25 mouse cellular contexts compared by ENCODE assay signal in the genomic region with DNA sequence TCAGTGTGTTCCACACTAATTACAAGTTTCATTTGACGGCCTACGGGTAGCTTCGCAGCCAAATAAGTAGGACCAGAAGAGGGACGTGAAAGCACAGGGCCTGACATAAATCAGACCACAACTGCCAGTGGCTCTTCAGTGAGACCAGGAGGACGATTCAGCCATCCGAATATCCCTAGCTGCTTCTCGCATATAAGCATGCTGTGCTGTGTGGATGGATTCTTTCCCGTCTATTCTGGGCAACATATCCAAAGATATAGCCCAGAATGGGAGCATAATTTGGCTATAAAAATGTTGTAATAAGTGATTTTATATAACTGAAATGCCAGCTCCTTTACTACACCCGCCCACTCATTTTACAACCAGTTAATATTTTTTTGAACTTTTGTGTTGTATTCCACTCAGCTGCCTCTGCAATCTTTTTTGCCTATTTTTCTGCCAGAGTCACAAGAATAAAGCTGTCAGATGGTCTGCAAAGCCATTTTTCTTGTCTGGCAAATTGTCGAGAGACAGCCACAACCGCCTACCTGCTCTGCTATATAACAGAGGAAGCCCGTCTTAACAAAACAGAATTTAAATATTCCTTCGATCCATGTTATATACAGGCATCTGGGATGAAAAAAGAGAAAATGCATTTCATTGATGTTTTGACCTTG. TPM values are rescaled to one million over a fixed set of nuclear protein-coding genes. Genes with fewer than 3 reads are reported as not detected.
A peak's percentile ranks its signal among the peaks of the same experiment; 100 is the strongest.
DNase-seq lines count a peak whose midpoint lies in the region; ATAC-seq lines count a peak whose summit lies in the region.
"Had no signal": no experiment of that assay in that cellular context is flagged by ENCODE, and none has a peak within 500 bp of the region (broad histone marks: within the 10 kb centered on the region; RNA-seq: fewer than 3 reads in every experiment).

No protein-coding gene starts in this region.

- H3K9me3 ChIP-seq in neural tube, embryonic 14.5 days (ENCODE audit: control insufficient read depth, low read length), result no peaks in the 10 kb centered on the region
- H3K9me3 ChIP-seq in forebrain, embryonic 10.5 days, result no peaks in the 10 kb centered on the region
- H3K9me3 ChIP-seq: embryonic facial prominence, embryonic 15.5 days; forebrain, embryonic 15.5 days; heart, embryonic 12.5 days; hindbrain, embryonic 15.5 days had no signal

- no peaks in the 10 kb centered on the region for H3K27me3 ChIP-seq in neural tube, embryonic 14.5 days (ENCODE audit: control insufficient read depth, insufficient read depth, low read length)
- H3K27me3 ChIP-seq in forebrain, embryonic 10.5 days (ENCODE audit: poor library complexity, severe bottlenecking), result no peaks in the 10 kb centered on the region
- H3K27me3 ChIP-seq: embryonic facial prominence, embryonic 15.5 days; forebrain, embryonic 15.5 days; heart, embryonic 12.5 days; hindbrain, embryonic 15.5 days had no signal

- H3K27ac ChIP-seq in neural tube, embryonic 14.5 days (ENCODE audit: low read depth, low read length), result peak overlapping the region; percentile 69
- no peak overlapping the region for H3K27ac ChIP-seq in forebrain, embryonic 10.5 days
- H3K27ac ChIP-seq: embryonic facial prominence, embryonic 15.5 days; forebrain, embryonic 15.5 days; heart, adult 2 months; hindbrain, embryonic 15.5 days had no signal

- 32% methylated on average over 13 of the region's 13 CpGs for WGBS in neural tube, embryonic 14.5 days
- 91% methylated on average over 13 of the region's 13 CpGs for WGBS in forebrain, embryonic 10.5 days

- no peak overlapping the region for H3K9ac ChIP-seq in neural tube, embryonic 14.5 days (replicated peaks; ENCODE audit: low read depth, low read length)
- H3K9ac ChIP-seq: embryonic facial prominence, embryonic 15.5 days; forebrain, embryonic 15.5 days; heart, embryonic 12.5 days; hindbrain, embryonic 15.5 days had no signal

- DNase-seq in layer of hippocampus, adult 11-12 months (ENCODE audit: low spot score), result peak; percentile 11
- DNase-seq in layer of hippocampus, postnatal 10 days (ENCODE audit: low spot score in 2 of 2), result no peak
- peak; percentile 17 for DNase-seq in right cerebral cortex, adult 18-20 months
- DNase-seq in right cerebral cortex, postnatal 25 days, result no peak
- no peak for DNase-seq in forebrain, embryonic 10.5 days (ENCODE audit: extremely low spot score, low spot score)
- DNase-seq: adrenal gland, adult 2 months; adrenal gland, postnatal 25 days; cerebellum, adult 8-10 months; cerebellum, postnatal 14 days; embryo, embryonic 11 days; gastrocnemius, postnatal 10 days; heart, adult 2 months; heart, postnatal 36 days had no signal

- H3K4me1 ChIP-seq in neural tube, embryonic 14.5 days (ENCODE audit: control insufficient read depth, insufficient read depth, low read length), result peaks cover 5% of the 10 kb centered on the region; the same call in 1 of the 2 replicates
- no peaks in the 10 kb centered on the region for H3K4me1 ChIP-seq in forebrain, embryonic 10.5 days
- H3K4me1 ChIP-seq: embryonic facial prominence, embryonic 15.5 days; forebrain, embryonic 15.5 days; heart, embryonic 12.5 days; hindbrain, embryonic 15.5 days had no signal

- H3K36me3 ChIP-seq in neural tube, embryonic 14.5 days (ENCODE audit: control insufficient read depth, insufficient read depth, low read length), result no peaks in the 10 kb centered on the region
- H3K36me3 ChIP-seq in forebrain, embryonic 10.5 days (replicated peaks), result no peaks in the 10 kb centered on the region
- H3K36me3 ChIP-seq: embryonic facial prominence, embryonic 15.5 days; forebrain, embryonic 15.5 days; heart, embryonic 12.5 days; hindbrain, embryonic 15.5 days had no signal

- H3K4me2 ChIP-seq in neural tube, embryonic 14.5 days (ENCODE audit: low read depth, low read length), result no peak overlapping the region
- H3K4me2 ChIP-seq: embryonic facial prominence, embryonic 15.5 days; forebrain, embryonic 15.5 days; heart, embryonic 12.5 days; hindbrain, embryonic 15.5 days had no signal

- ATAC-seq in neural tube, embryonic 14.5 days (ENCODE audit: low read depth), result peak; percentile 31
- ATAC-seq: forebrain, embryonic 15.5 days had no signal

- no peak overlapping the region for H3K4me3 ChIP-seq in neural tube, embryonic 14.5 days (ENCODE audit: low read depth, low read length)
- no peak overlapping the region for H3K4me3 ChIP-seq in forebrain, embryonic 10.5 days
- H3K4me3 ChIP-seq: embryonic facial prominence, embryonic 15.5 days; erythroblast, embryonic 14.5 days; forebrain, embryonic 15.5 days; heart, adult 2 months; heart, embryonic 12.5 days; hindbrain, embryonic 15.5 days had no signal

RNA-seq across cellular contexts. Expression of gene Gm10234, which starts 55.8 kb away (rescaled TPM):
- not detected for total RNA-seq in layer of hippocampus, postnatal 10 days (2021)
- not detected in 2 replicates for polyA plus RNA-seq in neural tube, embryonic 14.5 days (2014; fragmentation: Nextera tagmentation; extraction: Ambion mirVana)
- polyA plus RNA-seq in forebrain, embryonic 10.5 days (2016; fragmentation: Nextera tagmentation; extraction: Ambion mirVana), result not detected in 2 replicates
- total RNA-seq: adrenal gland, adult 2 months; adrenal gland, postnatal 25 days; common myeloid progenitor, adult 5-6 weeks; ES-E14; gastrocnemius, postnatal 10 days; gastrocnemius, postnatal 4 days; heart, adult 2 months; heart, postnatal 36 days had no signal
- polyA plus RNA-seq: adrenal gland, adult 2 months; embryonic facial prominence, embryonic 11.5 days; embryonic facial prominence, embryonic 15.5 days; erythroblast, embryonic 14.5 days; forebrain, embryonic 11.5 days; forebrain, embryonic 15.5 days; heart, adult 2 months; heart, embryonic 12.5 days; heart, embryonic 16.5 days; hindbrain, embryonic 15.5 days had no signal

Comparison
In these comparisons a context has a peak if more than half of its experiments do, and no peak if none do; other contexts are left out.
1. DNase-seq: peak in layer of hippocampus, adult 11-12 months (single experiment) and right cerebral cortex, adult 18-20 months (single experiment); none in layer of hippocampus, postnatal 10 days (0 of 2), right cerebral cortex, postnatal 25 days (single experiment) and forebrain, embryonic 10.5 days (single experiment).